Mouse (Mus musculus) layer of hippocampus, postnatal 25 days (tissue): ENCODE results near the gene Ttyh2. TPM values are rescaled to one million over a fixed set of nuclear protein-coding genes. Genes with fewer than 3 reads are reported as not detected.

ENCODE experiments used
- DNase-seq, 2 experiments: peaks; one replicate each; pipeline ENCODE4 v3.0.0; 2022; ENCODE audit warnings: mixed read lengths in 2 of 2, low spot score in 1 of 2; ENCODE audit errors: extremely low spot score in 1 of 2
- total RNA-seq, 2 experiments: library from RNA; stranded (reverse); gene quantifications; 2 replicates each; pipeline ENCODE4 v1.2.3; 2021

Ttyh2 gene
- total RNA-seq, 2 experiments from 2014 or later: 28.8 to 34.0 TPM

- DNase-seq: no peak
These were observed 24.3 kb downstream of the Ttyh2 start for GRCm38 (mm10) chr11:114699511-114699910.

- DNase-seq: no peak
These were observed 27.2 kb downstream of the Ttyh2 start for GRCm38 (mm10) chr11:114702311-114702995.

- no peak for DNase-seq
These were observed 27.7 kb downstream of the Ttyh2 start for GRCm38 (mm10) chr11:114702996-114703361.

GRCm38 (mm10) chr11:114704071-114704913 is 29.1 kb downstream of the Ttyh2 start:
- DNase-seq: peak; percentile 33 to 55

GRCm38 (mm10) chr11:114706358-114706757 is 31.1 kb downstream of the Ttyh2 start:
- DNase-seq: no peak

GRCm38 (mm10) chr11:114711393-114711792 is 36.2 kb downstream of the Ttyh2 start:
- no peak for DNase-seq

- no peak for DNase-seq
These were observed 36.6 kb downstream of the Ttyh2 start for GRCm38 (mm10) chr11:114711861-114712260.

- peak in 1 of 2 experiments; percentile 16 for DNase-seq
These were observed 39.3 kb downstream of the Ttyh2 start for GRCm38 (mm10) chr11:114714526-114714925.

- DNase-seq: no peak
These were observed 40.3 kb downstream of the Ttyh2 start for GRCm38 (mm10) chr11:114715531-114715930.

GRCm38 (mm10) chr11:114720535-114720934 is 45.3 kb downstream of the Ttyh2 start:
- DNase-seq: no peak

GRCm38 (mm10) chr11:114722438-114722837 is 47.2 kb downstream of the Ttyh2 start:
- no peak for DNase-seq

GRCm38 (mm10) chr11:114723030-114723429 is 47.8 kb downstream of the Ttyh2 start:
- no peak for DNase-seq

GRCm38 (mm10) chr11:114724787-114725590 is 49.8 kb downstream of the Ttyh2 start:
- DNase-seq: no peak

- DNase-seq: peak; percentile 48 to 64
These were observed 52.0 kb downstream of the Ttyh2 start, which contains the start of gene Dnaic2 for GRCm38 (mm10) chr11:114726965-114727825. TSS of gene Dnaic2 (plus strand) at chr11:114727408.

- no peak for DNase-seq
These were observed 52.6 kb downstream of the Ttyh2 start for GRCm38 (mm10) chr11:114727826-114728186.

GRCm38 (mm10) chr11:114728333-114728732 is 53.1 kb downstream of the Ttyh2 start:
- no peak for DNase-seq

GRCm38 (mm10) chr11:114729832-114730363 is 54.7 kb downstream of the Ttyh2 start:
- no peak for DNase-seq

- DNase-seq: no peak
These were observed 56.5 kb downstream of the Ttyh2 start for GRCm38 (mm10) chr11:114731711-114732110.

- DNase-seq: no peak
These were observed 57.7 kb downstream of the Ttyh2 start for GRCm38 (mm10) chr11:114732890-114733289.

- no peak for DNase-seq
These were observed 60.9 kb downstream of the Ttyh2 start for GRCm38 (mm10) chr11:114736111-114736510.
